Mouse (Mus musculus): ENCODE data around the gene Hk2. TPM values are rescaled to one million over a fixed set of nuclear protein-coding genes. Genes with fewer than 3 reads are reported as not detected.

Gene Hk2
- polyA plus RNA-seq, 1 experiment from 2014 or later: 6.0 TPM

DNA sequence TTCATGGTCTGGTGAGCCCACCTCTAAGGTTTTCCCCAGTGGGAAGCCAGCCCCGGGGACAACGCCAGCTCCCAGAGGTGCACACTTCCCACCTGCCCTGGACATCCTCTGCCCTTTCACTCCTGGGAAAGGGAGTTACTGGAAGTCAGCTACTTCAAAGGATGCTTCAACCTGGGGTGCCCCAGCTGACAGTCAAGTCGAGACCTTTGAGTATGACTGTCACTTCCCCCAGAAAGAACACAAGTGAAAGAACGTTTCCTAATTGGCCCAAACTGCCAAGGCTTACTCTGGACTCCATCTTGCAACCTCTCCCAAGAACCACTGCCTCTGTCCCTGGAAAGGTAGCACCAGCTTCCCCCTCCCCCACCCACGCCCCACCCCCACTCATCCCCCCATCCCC lies 4.5 kb downstream of the Hk2 start:
- Histone ChIP-seq H3K4me2 (no peak overlapping the region), H3K27me3 (peaks cover 1% of the 10 kb centered on the region), H3K9me3 (replicated peaks) (no peaks in the 10 kb centered on the region), H3K4me3 (replicated peaks) (no peak overlapping the region), H3K36me3 (no peaks in the 10 kb centered on the region), H3K4me1 (replicated peaks) (peaks cover 85% of the 10 kb centered on the region), H3K27ac (no peak overlapping the region), H3K9ac (no peak overlapping the region)
- ATAC-seq (ENCODE audit: low read depth): no peak
- DNase-seq: no peak
- whole genome bisulfite sequencing (ENCODE audit: insufficient replicate concordance): 55% methylated on average over 5 of the region's 5 CpGs

DNA sequence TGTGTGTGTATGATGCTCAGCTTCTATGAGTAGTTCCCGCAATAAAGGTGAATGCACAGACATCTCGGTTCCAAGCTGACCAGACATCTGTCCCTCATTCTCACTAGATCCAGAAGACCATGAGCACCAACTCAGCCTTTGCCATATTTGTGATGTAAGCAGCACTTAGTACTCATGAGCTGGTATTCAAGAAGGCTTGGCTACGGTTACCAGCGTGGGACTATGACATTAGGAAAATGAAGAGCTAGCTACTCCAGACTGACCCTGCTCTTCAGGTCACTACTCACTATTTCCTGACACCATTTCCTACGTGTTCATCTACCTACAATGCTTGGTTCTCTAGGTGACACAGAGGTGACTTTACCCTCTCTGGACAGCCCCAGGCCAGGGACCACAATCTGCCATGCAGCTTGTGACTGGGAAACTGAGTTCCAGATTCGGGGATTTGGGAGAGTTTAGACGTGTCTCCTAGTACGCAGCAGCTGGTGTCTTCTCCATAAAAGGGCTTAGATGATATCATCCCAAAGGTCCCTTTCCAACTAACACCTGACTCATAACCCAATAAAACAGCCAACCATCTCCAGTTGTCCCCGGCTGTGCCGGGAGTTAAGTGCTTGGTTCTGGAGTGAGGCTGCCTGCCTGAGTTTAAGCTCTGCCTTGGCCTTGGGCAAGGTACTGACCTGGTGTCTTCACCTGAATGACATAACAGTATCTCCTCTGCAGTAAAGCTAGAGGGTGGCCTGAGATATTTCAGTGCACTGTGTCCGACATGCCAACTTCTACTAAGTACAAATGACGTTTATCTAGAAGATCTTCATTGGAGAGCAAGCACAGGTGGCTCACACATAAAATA lies 6.3 kb downstream of the Hk2 start:
- H3K4me2 ChIP-seq: no peak overlapping the region
- 79% methylated on average over 12 of the region's 12 CpGs for WGBS (ENCODE audit: insufficient replicate concordance)
- peaks cover 86% of the 10 kb centered on the region for H3K4me1 ChIP-seq (replicated peaks)
- H3K9me3 ChIP-seq (replicated peaks): no peaks in the 10 kb centered on the region
- H3K36me3 ChIP-seq: no peaks in the 10 kb centered on the region
- no peak overlapping the region for H3K27ac ChIP-seq
- ATAC-seq (ENCODE audit: low read depth) (no peak), DNase-seq (no peak)
- H3K27me3 ChIP-seq: no peaks in the 10 kb centered on the region; the same call in 1 of the 2 replicates
- no peak overlapping the region for H3K4me3 ChIP-seq (replicated peaks)
- H3K9ac ChIP-seq: no peak overlapping the region

DNA sequence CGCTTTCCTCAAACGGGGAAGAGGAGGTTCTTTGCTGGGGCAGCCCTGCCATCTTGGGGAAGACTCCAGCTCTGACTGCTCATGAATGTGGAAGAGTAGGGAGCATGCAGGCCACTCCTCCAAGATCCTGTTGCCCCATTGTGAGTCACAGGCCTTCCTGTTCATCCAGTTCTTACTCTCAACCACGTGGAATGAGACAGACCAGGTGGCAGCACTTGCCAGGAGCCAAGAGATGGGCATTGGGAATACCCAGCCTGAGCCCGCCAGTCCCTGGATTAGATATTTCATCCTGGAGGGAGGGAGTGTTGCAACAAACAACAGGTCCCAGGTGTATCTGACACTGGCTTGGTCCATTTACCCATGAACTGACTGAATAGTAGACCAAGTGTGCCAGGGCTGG lies 7.6 kb downstream of the Hk2 start:
- H3K4me2 ChIP-seq: no peak overlapping the region
- H3K9ac ChIP-seq: no peak overlapping the region
- ATAC-seq (ENCODE audit: low read depth) (no peak), DNase-seq (no peak)
- no peak overlapping the region for H3K4me3 ChIP-seq (replicated peaks)
- H3K27ac ChIP-seq: no peak overlapping the region
- H3K4me1 ChIP-seq (replicated peaks): peaks cover 85% of the 10 kb centered on the region
- H3K27me3 ChIP-seq: no peaks in the 10 kb centered on the region
- no peaks in the 10 kb centered on the region for H3K36me3 ChIP-seq
- no peaks in the 10 kb centered on the region for H3K9me3 ChIP-seq (replicated peaks)
- WGBS (ENCODE audit: insufficient replicate concordance): 53% methylated on average over 4 of the region's 4 CpGs

DNA sequence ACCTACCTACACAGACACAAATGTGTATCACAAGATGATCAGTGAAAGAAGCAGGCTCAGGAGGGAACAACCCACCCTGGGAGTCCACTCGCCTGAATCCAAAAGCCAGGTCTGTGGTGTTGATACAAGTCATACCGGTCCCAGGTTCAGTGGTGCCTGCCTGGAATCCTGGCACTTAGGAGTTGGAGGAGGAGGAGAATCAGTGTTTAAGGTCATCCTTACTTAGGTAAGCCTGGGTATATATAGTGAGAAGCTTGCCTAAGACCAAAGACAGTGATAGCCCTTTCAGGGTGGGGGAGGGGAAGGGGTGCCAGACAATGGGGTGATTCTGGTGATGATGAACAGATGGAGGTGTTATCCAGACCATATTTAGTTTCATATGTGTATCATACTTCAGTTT lies 9.0 kb downstream of the Hk2 start:
- Histone ChIP-seq H3K27me3 (no peaks in the 10 kb centered on the region), H3K27ac (peak overlapping the region; percentile 78; the same call in 1 of the 2 replicates), H3K4me3 (replicated peaks) (no peak overlapping the region), H3K4me1 (replicated peaks) (peaks cover 84% of the 10 kb centered on the region), H3K4me2 (no peak overlapping the region), H3K9ac (no peak overlapping the region), H3K9me3 (replicated peaks) (no peaks in the 10 kb centered on the region), H3K36me3 (no peaks in the 10 kb centered on the region)
- 78% methylated on average over 2 of the region's 2 CpGs for WGBS (ENCODE audit: insufficient replicate concordance)
- no peak for ATAC-seq (ENCODE audit: low read depth)
- no peak for DNase-seq

DNA sequence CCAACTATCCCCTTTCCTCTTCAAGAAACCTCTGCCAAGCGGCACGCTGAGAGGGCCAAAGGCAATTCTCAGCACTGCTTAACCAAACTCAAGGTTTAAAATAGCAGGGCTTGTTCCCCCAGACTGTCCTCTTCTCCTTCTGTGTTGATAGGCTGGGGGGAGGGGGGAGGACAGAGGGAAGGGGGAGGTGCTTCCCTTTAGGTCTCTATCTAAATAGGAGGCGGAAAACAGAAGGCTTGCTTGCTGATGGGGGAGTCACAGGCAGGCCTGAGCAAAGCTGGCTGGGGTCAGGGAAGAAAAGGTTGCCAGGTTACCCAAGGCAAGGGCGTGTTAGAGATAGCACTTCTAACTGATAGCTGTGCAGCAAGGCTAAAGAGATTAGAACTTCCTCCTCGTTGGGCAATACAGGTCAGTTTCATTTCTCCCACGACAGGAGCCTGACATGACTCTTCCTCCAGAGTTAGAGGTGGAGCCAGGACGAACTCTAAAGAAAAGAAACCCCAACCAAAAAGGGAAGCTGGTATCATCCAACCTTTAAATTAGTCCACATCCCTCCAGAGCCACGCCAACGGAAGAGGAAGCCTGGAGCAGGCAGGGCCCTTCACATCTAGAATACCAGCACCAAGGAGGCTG lies 10.3 kb downstream of the Hk2 start:
- under 1% methylated on average over 9 of the region's 9 CpGs for WGBS (ENCODE audit: insufficient replicate concordance)
- peak; percentile 56 for DNase-seq
- Histone ChIP-seq H3K27me3 (no peaks in the 10 kb centered on the region), H3K9me3 (replicated peaks) (no peaks in the 10 kb centered on the region), H3K27ac (peak overlapping the region; percentile 78), H3K9ac (peak overlapping the region; percentile 47; the same call in 1 of the 2 replicates), H3K4me2 (peak overlapping the region; percentile 58), H3K4me1 (replicated peaks) (peaks cover 81% of the 10 kb centered on the region), H3K4me3 (replicated peaks) (peak overlapping the region; percentile 26), H3K36me3 (peaks cover 7% of the 10 kb centered on the region)
- peak; percentile 79 for ATAC-seq (ENCODE audit: low read depth)

DNA sequence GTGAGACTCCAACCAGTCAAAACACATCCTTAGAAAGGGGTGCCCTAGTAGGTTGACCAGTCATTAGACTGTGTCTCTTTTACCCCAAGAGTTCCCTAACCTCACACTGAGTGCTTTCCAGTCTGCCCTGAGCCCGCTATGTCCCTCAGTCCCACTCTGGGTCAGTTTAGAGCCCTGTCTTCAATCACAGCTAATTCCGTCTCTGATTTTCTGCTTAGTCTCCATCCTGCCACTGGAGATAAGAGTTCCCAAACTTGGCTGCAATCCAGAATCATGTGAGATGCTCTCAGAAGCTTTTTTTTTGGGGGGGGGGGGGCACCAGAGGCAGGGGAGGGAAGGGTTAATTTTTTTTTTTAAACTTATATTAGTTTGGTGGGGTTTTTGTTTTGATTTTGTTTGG lies 11.5 kb downstream of the Hk2 start:
- Histone ChIP-seq H3K4me2 (no peak overlapping the region), H3K4me1 (replicated peaks) (peaks cover 84% of the 10 kb centered on the region), H3K27ac (peak overlapping the region; percentile 22; the same call in 1 of the 2 replicates), H3K4me3 (replicated peaks) (no peak overlapping the region), H3K36me3 (peaks cover 12% of the 10 kb centered on the region), H3K27me3 (no peaks in the 10 kb centered on the region), H3K9ac (no peak overlapping the region), H3K9me3 (replicated peaks) (no peaks in the 10 kb centered on the region)
- no peak for DNase-seq
- ATAC-seq (ENCODE audit: low read depth): no peak
- WGBS (ENCODE audit: insufficient replicate concordance): 58% methylated on average over 2 of the region's 2 CpGs

DNA sequence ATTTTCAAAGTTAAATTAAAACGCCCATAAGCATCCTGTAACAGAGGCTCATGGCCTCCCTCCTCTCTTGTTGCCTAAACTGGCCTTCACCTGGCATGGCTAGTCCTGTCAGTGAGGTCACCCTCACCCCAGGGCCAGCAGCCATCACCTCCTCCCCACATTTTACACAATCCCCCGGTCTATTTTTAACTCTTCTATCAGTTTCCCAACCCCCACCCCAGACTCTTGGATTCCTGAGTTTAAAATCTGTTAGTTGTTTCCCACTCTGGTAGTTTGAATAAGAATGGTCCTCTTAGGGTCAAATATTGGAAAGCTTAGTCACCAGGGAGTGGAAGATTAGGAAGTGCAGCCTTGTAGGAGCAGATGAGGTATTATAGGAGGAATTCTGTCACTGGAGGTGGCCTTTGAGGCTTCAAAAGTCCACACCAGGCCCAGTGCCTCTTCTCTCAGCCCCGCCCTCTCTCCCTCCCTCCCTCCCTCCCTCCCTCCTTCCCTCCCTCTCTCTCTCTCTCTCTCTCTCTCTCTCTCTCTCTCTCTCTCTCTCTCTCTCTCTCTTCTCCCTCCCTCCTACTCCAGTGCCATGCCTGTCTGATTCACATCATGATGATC lies 13.4 kb downstream of the Hk2 start:
- H3K36me3 ChIP-seq: peaks cover 18% of the 10 kb centered on the region
- WGBS (ENCODE audit: insufficient replicate concordance): 48% methylated on average over 3 of the region's 3 CpGs
- H3K4me3 ChIP-seq (replicated peaks): no peak overlapping the region
- no peak for DNase-seq
- no peak overlapping the region for H3K4me2 ChIP-seq
- peaks cover 84% of the 10 kb centered on the region for H3K4me1 ChIP-seq (replicated peaks)
- no peaks in the 10 kb centered on the region for H3K27me3 ChIP-seq
- ATAC-seq (ENCODE audit: low read depth): no peak
- no peak overlapping the region for H3K27ac ChIP-seq
- no peaks in the 10 kb centered on the region for H3K9me3 ChIP-seq (replicated peaks)
- no peak overlapping the region for H3K9ac ChIP-seq

DNA sequence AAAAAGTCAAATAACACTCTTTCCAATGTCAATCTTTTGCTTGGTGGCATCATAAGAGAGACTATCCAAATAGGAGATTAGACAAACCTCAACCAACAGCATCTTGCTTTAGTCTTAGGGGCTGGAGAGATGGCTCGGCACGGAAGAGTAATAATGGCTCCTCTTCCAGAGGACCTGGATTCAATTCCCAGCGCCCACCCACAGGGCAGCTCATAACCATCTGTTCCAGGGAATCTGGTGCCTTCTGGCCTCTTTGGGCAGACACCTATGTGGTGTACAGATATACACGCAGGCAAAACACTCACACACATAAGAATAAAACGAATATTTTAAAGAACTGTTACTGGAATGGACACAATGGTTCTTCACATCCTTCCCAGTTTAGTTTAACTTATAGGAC lies 15.0 kb downstream of the Hk2 start:
- Histone ChIP-seq H3K4me3 (replicated peaks) (no peak overlapping the region), H3K9ac (no peak overlapping the region), H3K27me3 (no peaks in the 10 kb centered on the region), H3K27ac (no peak overlapping the region), H3K4me1 (replicated peaks) (peaks cover 74% of the 10 kb centered on the region), H3K36me3 (peaks cover 21% of the 10 kb centered on the region), H3K9me3 (replicated peaks) (no peaks in the 10 kb centered on the region), H3K4me2 (no peak overlapping the region)
- 74% methylated on average over 5 of the region's 5 CpGs for WGBS (ENCODE audit: insufficient replicate concordance)
- ATAC-seq (ENCODE audit: low read depth): no peak
- DNase-seq: no peak

DNA sequence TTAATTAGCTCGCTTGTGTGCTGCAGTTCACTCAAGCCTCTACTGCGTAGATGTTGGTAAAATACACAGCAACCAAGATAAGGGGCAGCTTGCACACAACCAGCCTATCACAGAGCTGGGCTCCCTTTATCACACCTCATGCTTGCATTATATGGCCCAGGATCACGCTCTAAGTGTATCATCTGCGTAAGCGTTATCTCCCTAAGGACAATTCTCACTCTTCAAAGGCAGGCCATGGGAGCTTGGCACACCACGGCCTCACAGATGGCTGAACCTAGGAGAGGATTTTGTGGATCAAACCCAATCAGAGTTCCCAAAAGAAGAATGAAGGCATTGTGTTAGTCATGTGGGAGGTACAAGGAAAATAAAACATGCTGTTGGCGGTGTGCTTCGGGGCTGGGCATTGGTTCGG lies 17.4 kb downstream of the Hk2 start:
- peaks cover 65% of the 10 kb centered on the region for H3K4me1 ChIP-seq (replicated peaks)

DNA sequence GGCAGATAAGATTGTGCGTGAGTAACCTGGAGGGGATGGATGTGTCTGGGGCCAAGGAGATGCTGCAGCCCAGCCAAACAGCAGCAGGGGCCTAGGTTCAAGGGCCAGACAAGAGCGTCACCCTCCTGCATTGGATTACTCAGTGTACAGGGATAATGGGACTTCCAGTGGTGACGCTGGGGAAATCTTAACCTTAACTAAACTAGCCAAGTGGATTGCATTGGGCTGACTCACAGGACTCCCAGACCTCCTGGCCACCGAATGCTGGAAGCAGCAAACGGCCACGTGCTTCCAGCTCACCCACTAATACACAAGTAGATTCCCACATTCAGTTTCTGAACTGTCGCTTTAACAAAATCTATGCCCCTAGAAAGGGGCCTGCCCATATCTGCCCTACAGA lies 18.0 kb downstream of the Hk2 start:
- Histone ChIP-seq H3K36me3 (peaks cover 30% of the 10 kb centered on the region), H3K27me3 (no peaks in the 10 kb centered on the region), H3K4me1 (replicated peaks) (peaks cover 59% of the 10 kb centered on the region), H3K4me3 (replicated peaks) (no peak overlapping the region), H3K9ac (no peak overlapping the region), H3K9me3 (replicated peaks) (no peaks in the 10 kb centered on the region), H3K4me2 (no peak overlapping the region), H3K27ac (no peak overlapping the region)
- DNase-seq (no peak), ATAC-seq (ENCODE audit: low read depth) (no peak)
- WGBS (ENCODE audit: insufficient replicate concordance): 68% methylated on average over 7 of the region's 7 CpGs

More for the DNA sequence above, 17.4 kb downstream of the Hk2 start:
- no peak overlapping the region for H3K9ac ChIP-seq
- H3K27me3 ChIP-seq: no peaks in the 10 kb centered on the region
- peaks cover 24% of the 10 kb centered on the region for H3K36me3 ChIP-seq
- DNase-seq: peak; percentile 17
- no peak overlapping the region for H3K27ac ChIP-seq
- no peak overlapping the region for H3K4me2 ChIP-seq
- peak; percentile 72 for ATAC-seq (ENCODE audit: low read depth)
- H3K9me3 ChIP-seq (replicated peaks): no peaks in the 10 kb centered on the region
- H3K4me3 ChIP-seq (replicated peaks): no peak overlapping the region
- 48% methylated on average over 9 of the region's 9 CpGs for WGBS (ENCODE audit: insufficient replicate concordance)

DNA sequence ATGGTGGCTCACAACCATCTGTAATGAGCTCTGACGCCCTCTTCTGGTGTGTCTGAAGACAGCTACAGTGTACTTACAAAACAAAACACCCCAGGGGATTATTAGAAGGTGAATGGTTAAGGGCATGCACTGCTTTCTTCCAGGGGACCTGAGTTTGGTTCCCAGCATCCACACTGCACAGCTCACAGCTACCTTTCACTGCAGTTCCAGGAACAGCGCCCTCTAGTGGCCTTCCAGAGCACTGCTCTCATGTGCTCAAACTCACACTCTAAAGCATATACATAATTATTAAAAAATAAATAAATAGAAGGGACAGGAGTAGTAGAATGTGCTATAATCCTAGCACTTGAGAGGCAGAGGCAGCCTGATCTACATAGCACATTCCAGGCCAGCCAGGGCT lies 18.9 kb downstream of the Hk2 start:
- no peak overlapping the region for H3K4me3 ChIP-seq (replicated peaks)
- no peaks in the 10 kb centered on the region for H3K9me3 ChIP-seq (replicated peaks)
- H3K36me3 ChIP-seq: peaks cover 34% of the 10 kb centered on the region
- H3K4me2 ChIP-seq: no peak overlapping the region
- 40% methylated on average over 2 of the region's 2 CpGs for WGBS (ENCODE audit: insufficient replicate concordance)
- no peak overlapping the region for H3K27ac ChIP-seq
- DNase-seq: no peak
- no peaks in the 10 kb centered on the region for H3K27me3 ChIP-seq
- peaks cover 52% of the 10 kb centered on the region for H3K4me1 ChIP-seq (replicated peaks)
- no peak overlapping the region for H3K9ac ChIP-seq
- no peak for ATAC-seq (ENCODE audit: low read depth)
